Mouse (Mus musculus) urinary bladder, adult 2 months (tissue): ENCODE measurements at regions not wholly inside any gene's neighbourhood (a gene's known extent, or its start where the extent isn't known, plus 50 kb on each side); places are given as distances from the start of the nearest gene placed in this dataset.

ENCODE experiments used
- DNase-seq: peaks from one replicate; pipeline ENCODE4 v3.0.0; 2022; ENCODE audit warnings: low spot score

DNA sequence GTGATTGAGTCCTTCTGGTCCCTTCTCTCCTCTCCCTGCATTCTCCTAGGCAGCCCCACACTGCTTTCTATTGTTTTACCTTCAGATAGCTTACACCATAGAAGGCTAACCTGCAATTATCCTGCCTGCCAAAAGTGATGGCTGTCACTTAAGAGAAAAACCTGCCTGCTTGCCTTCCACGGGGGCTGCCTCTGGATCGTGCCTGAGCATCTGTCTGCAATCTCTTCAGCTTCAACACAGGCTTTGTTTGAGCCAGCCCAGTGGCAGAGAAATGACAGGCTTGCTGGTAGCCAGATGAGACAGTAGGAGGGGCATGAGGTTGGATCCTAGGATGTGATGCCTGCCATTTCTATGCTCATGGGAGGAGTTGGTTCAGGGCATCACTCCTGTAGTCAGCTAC is 345.2 kb upstream of the Tshz3 start:
- DNase-seq = no peak

DNA sequence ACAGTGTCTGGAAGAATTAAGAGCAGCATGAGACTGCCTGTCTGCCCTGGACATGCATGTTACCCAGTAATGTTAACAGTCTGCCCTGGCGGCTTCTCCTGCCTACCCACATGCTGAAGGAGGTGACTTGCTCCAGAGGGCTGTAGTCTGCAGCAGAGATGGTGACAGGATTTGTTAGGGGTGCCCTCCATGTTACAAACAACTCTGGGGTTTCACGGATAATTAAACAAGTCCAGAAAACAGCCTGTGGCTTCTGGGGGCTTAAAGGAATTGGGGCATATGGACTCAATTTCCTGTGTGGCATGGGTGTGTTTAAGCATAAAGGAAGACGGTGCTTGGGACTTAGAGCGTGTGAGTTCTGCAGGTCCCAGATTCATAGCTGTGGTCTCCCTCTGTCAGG is 347.3 kb upstream of the Tshz3 start:
- DNase-seq = no peak

DNA sequence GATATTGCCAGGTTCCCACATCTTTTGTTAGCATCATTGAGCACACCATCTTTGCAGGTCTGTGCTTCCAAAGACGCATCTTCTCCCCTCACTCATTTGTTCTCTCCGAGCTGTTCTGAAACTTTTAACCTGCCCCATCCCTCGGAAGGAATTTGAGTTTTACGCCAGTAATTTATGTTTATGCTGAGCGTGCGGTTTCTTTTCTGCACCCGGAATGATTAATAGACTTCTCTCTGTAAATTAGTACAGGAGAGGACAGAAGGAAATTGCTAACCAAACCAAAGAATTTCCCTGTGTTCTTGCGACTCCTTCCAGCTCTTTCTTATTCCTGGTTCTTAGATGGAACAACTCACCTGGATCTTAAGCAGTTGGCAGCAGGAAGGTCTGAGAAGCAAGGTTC is 349.7 kb upstream of the Tshz3 start:
- no peak for DNase-seq

DNA sequence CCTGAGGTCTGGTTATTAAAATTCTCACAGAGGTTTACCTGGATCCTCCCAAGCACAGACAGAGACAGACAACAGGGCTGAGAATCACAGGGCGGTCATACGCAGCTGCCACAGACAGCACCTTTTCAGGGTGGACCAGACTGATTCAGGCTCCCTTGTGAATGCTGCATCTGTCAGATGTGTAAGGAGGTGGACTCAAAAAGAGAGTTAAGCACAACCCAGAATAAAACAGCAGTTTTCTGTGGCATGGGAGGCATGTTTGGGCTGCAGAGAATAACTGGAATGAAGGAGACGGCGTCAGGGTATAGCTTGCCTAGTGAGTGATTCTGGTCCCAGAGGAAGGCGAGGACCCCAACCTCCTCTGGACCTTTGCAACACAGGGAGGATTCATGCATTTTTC is 363.1 kb upstream of the Tshz3 start:
- no peak for DNase-seq

DNA sequence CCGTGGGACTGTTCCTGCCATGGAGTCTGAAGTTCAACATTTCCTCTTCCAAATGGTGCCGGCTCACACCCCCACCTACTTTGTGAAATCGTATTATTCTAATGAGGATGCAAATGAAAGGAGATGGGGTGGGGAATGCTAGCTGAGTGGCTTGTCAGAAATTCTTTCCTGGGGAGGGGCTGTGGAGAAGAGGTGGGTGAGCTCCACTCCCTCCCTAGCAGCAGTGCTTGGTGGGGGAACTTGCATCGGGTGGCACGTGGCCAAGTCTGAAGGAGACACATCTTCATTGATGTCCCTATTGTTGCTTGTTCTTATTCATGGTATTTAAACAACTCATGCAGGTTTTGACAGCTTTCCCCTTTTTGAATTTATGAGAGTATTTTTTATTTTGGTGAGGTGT is 363.8 kb upstream of the Tshz3 start:
- DNase-seq = no peak

DNA sequence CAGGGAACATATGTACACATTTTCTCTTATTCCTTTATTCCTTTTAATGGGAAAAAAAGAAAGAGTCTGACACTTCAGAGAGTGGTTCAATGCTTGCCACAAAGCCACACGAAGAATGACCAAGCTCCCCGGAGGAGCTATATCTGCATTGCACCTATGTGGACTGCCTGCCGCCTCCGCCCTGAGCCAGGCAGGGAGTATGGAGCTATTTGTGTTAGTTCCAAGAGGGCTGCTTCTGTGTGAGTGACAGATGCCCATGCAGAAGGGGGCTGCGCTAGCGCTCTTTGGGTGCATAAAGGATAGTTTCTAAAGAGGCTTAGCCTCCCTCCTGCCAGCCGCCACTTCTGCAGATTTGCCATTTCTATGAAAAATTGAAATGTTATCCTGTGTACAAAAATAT is 365.3 kb upstream of the Tshz3 start:
- no peak for DNase-seq

DNA sequence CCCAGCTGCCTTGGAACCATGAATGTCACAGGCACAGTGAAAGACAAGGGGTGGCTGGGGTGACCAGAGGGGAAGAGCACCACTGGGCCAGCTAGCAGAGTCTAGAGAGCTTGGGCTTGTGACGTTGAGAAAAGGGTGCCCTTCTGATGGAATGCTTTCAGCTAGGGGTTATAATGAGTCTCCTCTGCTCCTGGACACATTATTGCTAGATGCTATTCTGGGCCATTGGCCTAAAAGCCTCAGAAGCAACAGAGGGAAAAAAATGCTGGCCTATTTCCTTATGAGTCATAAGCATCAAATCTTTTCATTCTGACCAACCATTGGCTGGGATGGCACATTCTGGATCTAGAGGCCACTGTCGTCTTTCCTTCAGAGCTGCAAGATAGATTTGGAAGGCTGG is 369.8 kb upstream of the Tshz3 start:
- no peak for DNase-seq

DNA sequence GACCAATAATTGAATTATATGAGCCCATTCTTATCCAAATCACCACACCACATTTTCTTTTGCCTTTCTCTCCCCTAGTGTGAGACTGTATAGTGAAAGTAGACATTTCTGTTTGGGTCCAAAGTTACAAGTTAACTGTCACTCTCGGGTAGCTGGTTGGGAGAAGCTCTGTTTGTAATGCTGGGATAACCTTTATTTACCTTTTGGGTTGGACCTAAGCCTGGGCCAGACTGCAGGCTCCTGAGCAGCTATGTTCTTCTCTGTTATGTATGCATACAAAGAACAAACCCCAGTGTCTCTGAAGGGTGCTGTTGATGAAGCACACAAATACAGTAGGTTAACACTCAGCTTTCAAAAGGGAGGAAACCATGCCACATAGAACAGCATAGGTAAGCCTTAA is 373.9 kb upstream of the Tshz3 start:
- DNase-seq = no peak

DNA sequence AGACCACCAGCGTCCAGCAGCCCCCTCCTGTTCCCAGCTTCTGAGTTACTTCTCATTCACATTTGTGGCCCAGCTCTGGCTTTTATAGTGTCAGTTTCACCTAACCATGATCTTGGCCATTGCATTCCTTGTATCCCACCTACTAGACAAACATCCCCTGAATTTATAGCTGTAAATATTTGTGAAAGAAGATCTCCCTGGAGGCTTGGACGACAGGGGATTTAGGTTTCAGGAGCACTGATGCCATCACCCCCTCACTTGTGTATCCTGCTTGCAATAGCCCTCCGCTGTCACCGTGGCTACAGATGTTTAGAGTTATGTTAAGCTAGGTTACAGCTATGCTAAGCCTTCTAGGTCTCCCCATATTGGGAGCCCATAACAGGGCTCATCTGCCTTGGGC is 375.7 kb upstream of the Tshz3 start:
- DNase-seq = no peak

DNA sequence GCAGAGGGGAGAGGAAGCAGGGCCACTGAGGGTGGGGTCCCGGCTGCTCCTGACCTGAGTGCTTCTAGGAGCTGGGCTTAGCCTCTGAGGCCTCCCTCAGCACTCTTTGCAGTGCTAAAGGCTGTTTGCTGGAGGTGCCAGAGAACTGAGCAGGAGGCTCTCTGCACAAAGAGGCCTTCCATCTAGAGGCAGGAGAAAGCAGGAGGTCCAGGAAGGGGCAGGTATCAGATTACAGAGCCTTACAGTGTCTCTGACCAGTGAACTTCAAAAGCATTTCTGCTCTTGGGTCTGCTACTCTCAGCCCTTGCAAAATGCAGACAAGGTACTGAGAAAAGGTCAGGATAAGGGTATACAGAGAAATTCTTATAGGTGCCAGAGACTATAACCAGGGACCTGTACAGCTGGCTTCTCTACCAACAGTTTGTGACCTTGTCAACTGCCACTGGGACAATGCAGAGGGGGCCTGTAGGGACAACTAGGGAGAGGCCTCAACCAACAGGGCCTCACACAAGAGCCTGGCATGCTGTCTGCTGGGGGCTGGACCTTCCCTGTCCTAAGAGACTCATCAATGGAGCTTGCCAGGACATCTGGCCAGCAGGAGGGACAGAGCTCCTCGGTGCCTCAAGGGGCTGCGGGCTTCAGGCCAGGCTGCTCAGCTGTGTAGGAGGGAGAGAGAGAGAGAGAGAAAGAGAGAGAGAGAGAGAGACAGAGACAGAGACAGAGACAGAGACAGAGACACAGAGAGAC is 380.3 kb upstream of the Tshz3 start:
- no peak for DNase-seq

DNA sequence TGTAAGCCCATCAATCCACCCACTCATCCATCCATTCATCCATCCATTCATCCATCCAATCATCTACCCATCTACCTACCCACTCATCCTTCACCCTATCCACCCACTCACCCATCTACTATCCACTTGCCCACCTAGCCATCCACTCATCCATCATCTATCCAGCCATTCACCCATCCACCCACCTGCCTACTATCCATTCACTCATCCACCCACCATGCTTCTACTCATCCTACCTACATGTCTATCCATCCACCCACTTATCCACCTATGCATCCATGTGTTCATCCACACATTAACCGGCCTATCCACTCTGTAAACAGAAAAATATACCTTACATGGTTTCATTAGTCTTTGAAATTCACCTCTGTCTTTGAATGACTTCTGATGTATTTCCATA is 384.2 kb upstream of the Tshz3 start:
- no peak for DNase-seq

DNA sequence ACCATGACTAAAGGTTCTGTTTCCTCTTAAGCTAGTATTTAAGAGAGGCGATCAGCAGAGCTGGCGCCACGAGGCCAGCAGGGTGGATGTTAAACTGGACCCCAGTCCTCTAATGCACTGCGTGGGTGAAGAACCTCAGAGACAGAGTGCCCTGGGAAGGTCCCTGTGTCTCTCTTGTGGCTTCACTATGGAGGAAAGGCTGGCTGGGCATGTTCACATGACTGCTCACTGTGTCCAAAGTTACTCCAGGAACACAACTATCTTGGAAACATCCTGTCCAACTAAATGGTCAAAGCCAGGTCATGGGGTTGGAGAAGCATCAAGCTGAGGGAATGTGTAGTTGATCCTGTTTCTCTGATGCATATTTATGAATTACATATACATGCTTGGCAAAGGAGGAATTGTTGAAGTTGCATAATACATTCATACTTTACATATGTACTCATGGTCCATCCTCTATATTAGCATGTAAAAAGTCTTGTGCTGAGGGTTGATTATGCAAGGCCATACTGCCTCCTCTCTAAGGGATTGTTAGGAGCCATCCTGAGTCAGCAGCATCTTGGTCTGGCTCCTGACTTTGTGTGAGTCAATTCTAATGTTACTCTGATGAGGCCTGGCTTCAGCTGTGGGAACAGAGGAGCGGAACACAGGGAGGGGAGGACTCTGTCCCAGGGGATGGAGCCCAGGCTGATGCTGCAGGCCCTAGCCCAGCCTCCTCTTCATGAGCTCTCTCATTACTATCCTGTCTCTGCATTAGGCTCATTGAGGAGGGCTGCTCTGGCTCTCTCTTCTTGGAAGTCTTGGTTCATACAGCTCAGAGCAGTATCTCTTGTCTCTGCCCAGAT is 387.9 kb upstream of the Tshz3 start:
- no peak for DNase-seq

DNA sequence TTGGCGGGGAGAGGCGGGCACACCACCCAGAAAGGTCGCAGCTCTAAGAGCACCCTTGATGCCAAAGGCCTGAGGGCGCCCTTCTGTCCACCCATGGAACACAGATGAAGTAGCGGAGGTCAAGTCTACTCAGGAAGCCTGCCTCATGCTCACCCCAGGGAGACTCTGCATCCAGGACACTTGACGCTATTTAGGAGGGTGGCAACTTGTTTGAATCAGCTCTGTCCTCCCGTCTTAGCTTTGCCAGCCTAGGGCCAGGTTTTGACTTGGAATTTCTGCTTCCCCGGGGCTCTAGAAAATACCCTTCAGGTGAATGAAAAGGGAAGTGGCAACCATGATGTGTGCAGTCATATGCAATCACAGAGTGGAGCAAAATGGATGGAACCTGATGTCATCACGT is 389.2 kb upstream of the Tshz3 start:
- DNase-seq = no peak

DNA sequence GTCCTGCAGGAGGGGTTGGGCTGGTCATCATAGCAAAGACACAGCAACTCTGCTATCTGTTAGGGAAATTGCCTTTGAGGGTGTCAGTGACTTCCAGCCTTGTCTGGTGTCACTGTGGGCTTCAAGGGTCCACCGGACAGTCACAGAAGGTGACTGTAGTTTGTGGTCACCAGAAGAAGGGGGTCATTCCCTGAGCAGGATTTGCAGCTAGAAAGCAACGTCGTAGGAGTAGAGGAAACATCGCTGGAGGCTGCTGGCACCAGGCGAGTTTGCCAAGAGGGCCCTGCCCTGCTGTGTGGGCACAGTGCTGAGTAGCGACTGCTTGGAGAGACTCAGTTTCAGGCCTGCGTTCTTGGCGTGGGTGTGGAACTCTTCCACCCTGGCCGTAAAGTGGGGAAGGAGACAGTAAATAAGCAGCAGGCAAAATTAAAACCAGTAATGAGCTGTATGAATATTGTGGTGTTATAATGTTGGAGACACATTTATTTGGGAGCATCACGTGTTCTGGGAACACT is 389.8 kb upstream of the Tshz3 start:
- no peak for DNase-seq

DNA sequence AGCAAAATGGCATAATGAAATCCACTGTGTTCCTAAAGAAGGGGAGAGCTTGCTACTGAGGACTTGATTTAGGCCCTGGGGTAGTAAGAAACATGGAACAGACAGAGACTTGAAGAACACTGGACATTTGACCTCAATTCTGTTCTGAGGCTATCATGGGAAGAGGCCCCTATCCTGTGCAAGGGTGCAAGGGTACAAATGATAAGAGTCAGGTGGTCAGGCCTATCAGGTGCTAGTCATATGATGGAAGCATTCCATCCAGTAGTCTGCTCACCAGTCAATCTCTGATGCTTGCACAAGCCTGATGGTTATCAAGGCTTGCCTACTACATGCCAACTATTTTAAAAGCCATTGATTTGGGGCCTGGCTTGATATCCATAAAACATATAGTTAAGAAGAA is 420.6 kb upstream of the Tshz3 start:
- no peak for DNase-seq

DNA sequence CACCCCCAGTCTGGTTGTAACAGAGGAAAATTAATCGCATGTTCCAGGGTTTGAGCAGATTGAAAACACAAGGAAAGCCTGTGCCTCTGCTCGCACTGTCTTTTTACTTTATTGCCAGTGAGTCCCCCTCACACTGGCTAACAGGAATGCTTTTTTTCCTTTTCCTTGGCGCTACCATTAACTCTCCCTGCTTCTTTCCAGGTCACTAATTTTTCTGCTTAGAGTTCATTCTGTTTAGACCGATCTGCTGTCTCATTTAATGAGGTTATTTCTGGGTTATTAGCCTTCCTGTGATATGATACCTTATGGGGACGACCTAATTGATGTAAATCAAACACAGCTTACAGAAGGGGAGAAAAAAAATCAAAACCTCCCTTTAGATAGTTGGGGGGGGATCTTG is 429.0 kb upstream of the Tshz3 start:
- no peak for DNase-seq

DNA sequence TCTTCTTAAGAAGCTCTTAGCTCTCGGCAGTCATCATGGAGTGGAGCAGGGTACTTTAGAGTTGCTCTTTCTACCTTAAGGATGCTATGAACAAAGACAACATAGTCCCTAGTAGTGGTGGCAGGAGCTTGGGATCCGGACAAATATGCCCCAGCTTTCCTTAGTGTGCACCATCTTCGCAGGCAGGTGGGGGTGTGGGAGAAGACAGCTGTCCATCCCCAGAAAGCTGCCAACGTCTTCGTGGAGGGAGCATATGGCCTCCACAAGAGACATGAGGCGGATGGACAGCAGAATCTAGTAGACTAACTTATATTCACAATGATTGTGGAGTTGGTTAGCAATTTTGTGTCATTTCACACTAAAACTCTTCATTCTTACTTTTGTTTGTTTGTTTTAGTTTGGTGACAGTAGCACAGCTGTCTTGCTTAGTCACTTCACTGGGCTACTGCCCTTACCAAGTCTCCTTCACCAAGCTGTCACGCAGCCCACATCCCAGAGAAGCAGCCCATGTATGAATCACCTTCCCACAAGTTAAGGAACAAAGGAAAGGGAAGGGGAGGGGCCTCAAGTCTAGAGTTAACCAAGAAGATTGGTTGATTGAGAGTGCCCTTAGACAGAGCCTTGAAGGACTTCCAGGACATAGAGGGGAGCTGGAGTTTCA is 432.6 kb upstream of the Tshz3 start:
- DNase-seq = no peak

DNA sequence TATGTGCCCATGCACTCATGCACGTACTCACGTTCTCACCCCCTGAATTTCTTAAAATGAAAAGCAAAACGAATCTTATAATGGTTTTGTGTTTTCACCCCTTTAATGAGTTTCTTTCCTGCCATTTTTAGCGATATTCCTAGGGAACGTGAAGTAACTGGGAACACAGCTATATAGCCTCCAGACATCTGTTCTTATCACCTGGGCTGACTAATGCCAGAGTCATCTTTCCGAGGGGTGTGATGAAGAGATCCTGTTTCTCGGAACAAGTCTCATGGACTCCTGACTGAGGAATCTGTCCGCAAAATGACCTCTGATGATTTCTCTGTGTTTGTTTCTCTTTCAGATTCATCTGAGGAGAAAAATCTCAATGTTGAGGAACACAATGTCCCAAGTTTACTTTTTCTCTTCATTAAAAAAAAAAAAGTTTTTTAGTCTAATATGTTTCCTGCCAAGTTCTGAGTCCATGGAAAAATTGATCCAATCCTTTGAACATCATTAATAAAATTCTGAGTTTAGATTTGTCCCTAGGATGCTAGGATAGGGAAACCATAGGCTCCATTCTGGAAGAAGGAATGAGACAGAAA is 435.7 kb upstream of the Tshz3 start:
- no peak for DNase-seq

DNA sequence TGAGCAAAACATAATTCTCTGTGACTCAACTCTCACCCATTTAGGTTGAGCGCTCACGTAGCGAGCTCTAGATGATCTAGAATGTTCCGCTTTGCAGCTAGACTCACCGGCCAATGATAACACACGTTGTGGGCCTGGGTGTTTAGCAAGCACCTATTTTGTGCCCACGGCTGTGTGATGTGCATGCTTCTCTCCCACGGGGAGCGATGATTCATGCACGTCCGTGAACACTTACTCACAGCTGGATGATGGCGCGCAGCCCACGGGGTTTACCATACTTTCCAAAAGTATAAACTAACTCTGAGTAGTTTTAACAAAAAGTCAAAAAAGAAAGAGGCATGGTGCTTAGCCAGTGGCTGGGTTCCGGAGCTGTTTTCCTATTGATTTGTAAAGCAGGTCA is 440.8 kb upstream of the Tshz3 start:
- no peak for DNase-seq

DNA sequence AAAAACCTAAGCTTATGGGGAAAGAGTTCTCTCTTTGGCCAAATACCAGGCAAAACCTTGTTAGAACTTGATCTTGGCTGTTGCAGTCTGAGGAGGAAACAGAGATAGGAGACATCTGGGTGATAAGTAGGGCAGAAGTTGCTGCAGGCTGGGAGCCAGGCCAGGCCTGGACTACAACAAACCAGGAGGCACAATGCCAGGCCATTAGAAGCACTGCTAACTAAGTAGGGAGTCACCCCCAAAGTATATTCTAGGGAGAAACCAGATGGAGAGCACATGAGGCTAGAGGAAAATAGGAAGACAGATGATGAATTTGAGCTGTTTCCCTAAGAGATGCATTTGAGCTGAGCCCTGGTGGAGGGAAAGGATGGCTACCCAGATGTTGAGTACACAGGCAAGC is 444.6 kb upstream of the Zfp507 start:
- DNase-seq = no peak

DNA sequence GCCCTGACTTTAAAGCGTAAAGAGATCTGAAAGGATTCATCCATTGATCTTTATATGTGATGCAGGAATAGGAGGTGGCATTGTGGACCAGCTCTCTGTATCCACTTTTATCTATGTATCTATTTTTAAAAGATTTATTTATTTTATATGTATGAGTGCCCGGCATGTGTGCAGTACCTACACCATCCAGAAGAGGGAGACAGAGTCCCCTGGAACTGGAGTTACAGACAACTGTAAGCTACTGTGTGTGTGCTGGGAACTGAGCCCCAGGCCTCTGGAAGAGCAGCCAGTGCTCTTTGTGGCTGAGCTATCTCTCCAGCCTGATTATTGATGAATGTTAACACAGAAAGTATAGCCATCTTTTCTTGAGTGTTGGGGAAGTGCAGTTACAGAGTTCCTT is 433.9 kb upstream of the Zfp507 start:
- DNase-seq = no peak

DNA sequence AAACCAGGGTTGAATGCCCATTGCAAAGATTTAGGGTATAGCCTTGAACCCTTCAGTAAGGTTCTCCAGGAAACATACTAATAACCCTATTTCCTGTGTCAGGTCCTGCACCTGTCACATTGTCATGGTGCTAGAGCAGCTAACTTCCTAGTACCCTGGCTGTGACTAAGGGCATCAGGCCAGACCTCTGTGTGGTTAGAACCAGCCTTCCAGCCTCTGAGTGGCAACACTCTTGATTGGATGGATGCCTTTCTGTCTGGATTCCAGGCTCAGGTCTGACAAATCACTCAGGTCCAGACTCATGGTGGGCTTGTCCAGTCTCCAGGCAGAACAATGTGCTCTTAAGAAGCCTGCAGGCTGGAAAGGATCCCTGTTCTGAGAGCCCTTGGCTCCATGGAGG is 426.2 kb upstream of the Zfp507 start:
- DNase-seq = no peak
